Mouse (Mus musculus): ENCODE results near the gene Ush2a.
A peak's percentile ranks its signal among the peaks of the same experiment; 100 is the strongest.

Ush2a gene

GRCm38 (mm10) chr1:188261903-188262682 lies at the start of gene Ush2a:
Gene Ush2a (plus strand): TSS chr1:188262023.
- no peak for DNase-seq (ENCODE audit: low read depth, low spot score)

GRCm38 (mm10) chr1:188214885-188215611 lies 46.8 kb upstream of the Ush2a start:
- DNase-seq (ENCODE audit: low read depth, low spot score), result no peak

GRCm38 (mm10) chr1:188221226-188221792 lies 40.5 kb upstream of the Ush2a start:
- no peak for DNase-seq (ENCODE audit: low read depth, low spot score)

- no peak for DNase-seq (ENCODE audit: low read depth, low spot score)
These were observed 28.6 kb upstream of the Ush2a start for GRCm38 (mm10) chr1:188233036-188233724.

- DNase-seq (ENCODE audit: low read depth, low spot score), result no peak
These were observed 23.2 kb upstream of the Ush2a start for GRCm38 (mm10) chr1:188238636-188239035.

- DNase-seq (ENCODE audit: low read depth, low spot score), result no peak
These were observed 20.1 kb upstream of the Ush2a start for GRCm38 (mm10) chr1:188241766-188242165.

- DNase-seq (ENCODE audit: low read depth, low spot score), result no peak
These were observed 4.3 kb upstream of the Ush2a start for GRCm38 (mm10) chr1:188257500-188257899.

GRCm38 (mm10) chr1:188260259-188261107 lies 1.3 kb upstream of the Ush2a start:
- DNase-seq (ENCODE audit: low read depth, low spot score), result peak; percentile 24

GRCm38 (mm10) chr1:188267127-188267722 lies 5.4 kb downstream of the Ush2a start:
- DNase-seq (ENCODE audit: low read depth, low spot score), result no peak

- DNase-seq (ENCODE audit: low read depth, low spot score), result no peak
These were observed 7.2 kb downstream of the Ush2a start for GRCm38 (mm10) chr1:188269071-188269470.

GRCm38 (mm10) chr1:188313303-188313702 lies 51.5 kb downstream of the Ush2a start:
- no peak for DNase-seq (ENCODE audit: low read depth, low spot score)

GRCm38 (mm10) chr1:188316574-188316973 lies 54.8 kb downstream of the Ush2a start:
- DNase-seq (ENCODE audit: low read depth, low spot score), result no peak

- DNase-seq (ENCODE audit: low read depth, low spot score), result no peak
These were observed 58.4 kb downstream of the Ush2a start for GRCm38 (mm10) chr1:188320204-188320603.

GRCm38 (mm10) chr1:188321534-188321933 lies 59.7 kb downstream of the Ush2a start:
- DNase-seq (ENCODE audit: low read depth, low spot score), result peak; percentile 60

- DNase-seq (ENCODE audit: low read depth, low spot score), result no peak
These were observed 68.6 kb downstream of the Ush2a start for GRCm38 (mm10) chr1:188330406-188330805.

GRCm38 (mm10) chr1:188333936-188334335 lies 72.1 kb downstream of the Ush2a start:
- DNase-seq (ENCODE audit: low read depth, low spot score), result no peak

GRCm38 (mm10) chr1:188347762-188348161 lies 85.9 kb downstream of the Ush2a start:
- DNase-seq (ENCODE audit: low read depth, low spot score), result no peak

- no peak for DNase-seq (ENCODE audit: low read depth, low spot score)
These were observed 92.9 kb downstream of the Ush2a start for GRCm38 (mm10) chr1:188354726-188355125.

- DNase-seq (ENCODE audit: low read depth, low spot score), result no peak
These were observed 101.7 kb downstream of the Ush2a start for GRCm38 (mm10) chr1:188363548-188363947.

- no peak for DNase-seq (ENCODE audit: low read depth, low spot score)
These were observed 123.4 kb downstream of the Ush2a start for GRCm38 (mm10) chr1:188385180-188385579.
